Mouse (Mus musculus) brain, adult 2 months (tissue): ENCODE results near the gene Zfyve27.
A peak's percentile ranks its signal among the peaks of the same experiment; 100 is the strongest.

Experiments
- DNase-seq: peaks from one replicate; pipeline ENCODE4 v3.0.0; 2011; ENCODE audit warnings: low read depth, low spot score

Zfyve27 gene

DNA sequence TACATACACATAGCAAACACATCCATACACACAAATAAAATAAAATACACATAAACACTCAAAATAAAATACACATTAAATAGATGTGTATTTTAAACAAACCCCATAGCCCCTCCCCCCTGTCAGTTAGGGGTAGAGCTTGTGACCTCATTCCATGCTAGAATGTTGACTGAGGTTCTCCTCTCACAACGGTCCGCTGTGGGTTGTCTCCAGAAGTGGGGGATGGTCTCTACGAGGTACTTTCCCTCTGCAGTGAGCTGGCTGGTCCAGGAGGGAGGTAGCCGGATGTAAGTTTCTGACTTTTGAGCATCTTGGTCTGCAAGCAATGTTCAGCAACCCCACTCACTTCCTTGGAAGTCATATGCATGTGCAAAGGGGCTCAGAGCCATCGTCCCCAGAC lies at the start of gene Zfyve27:
Gene Zfyve27, plus strand, starts transcription at position 188 of the 400 bp plus-strand sequence.
- DNase-seq = no peak

DNA sequence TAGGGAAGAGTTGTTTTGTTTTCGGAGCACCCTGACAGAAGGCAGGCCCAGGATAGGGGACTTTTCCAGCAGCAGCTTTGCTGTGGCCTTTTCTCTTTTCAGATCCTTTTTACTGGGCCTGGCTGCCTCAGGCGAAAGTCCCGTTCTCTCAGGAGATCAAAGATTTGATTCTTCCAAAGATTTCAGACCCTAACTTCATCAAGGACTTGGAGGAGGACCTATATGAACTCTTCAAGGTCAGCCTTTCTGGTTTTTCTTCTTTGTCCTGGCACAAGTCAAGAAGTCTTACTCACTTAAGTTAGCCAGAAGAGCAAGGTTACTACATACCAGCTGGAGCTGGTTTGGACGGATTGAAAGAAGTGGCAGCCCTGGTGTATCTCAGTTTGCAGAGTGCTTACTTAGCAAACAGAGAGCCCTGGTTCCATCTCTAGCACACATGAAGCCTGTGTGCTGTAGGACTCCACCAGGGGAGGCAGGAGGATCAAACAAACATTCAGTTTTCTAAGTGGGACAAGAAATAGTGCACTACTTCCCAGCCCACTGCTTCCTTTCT lies 47.9 kb upstream of the Zfyve27 start:
- no peak for DNase-seq

DNA sequence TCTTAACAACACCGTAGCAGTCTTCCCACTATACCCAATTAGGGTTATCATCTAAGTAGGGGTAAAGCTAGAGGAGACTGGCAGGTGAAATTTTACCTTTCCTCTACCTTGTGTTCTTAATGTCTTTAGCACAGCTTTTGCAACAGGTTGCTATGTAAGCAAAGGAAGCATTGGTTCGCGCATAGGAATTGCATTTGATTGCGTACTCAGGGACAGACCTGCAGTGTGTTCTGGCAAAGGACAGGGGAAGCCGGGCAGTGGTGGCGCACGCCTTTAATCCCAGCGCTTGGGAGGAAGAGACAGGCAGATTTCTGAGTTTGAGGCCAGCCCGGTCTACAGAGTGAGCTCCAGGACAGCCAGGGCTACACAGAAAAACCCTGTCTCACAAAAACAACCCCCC lies 45.6 kb upstream of the Zfyve27 start:
- no peak for DNase-seq

DNA sequence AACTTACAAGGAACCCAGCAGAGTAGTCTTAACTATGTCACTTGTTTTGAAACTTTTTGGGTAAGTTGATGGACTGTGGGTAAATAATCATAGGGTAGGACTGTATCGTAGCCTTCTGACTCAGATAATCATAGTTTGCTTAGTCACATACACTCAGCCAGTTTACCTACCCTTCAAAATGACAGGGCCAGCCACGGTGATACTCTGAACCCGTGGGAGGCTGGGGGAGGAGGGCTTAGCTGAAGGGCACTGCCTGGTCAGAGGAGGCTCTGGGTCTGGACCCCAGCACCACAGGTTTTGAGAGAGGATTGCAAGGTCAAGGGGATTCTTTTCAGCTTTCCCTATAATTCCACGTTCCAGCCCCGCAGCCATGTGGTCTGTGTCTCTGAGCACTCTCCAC lies 45.2 kb upstream of the Zfyve27 start:
- no peak for DNase-seq

DNA sequence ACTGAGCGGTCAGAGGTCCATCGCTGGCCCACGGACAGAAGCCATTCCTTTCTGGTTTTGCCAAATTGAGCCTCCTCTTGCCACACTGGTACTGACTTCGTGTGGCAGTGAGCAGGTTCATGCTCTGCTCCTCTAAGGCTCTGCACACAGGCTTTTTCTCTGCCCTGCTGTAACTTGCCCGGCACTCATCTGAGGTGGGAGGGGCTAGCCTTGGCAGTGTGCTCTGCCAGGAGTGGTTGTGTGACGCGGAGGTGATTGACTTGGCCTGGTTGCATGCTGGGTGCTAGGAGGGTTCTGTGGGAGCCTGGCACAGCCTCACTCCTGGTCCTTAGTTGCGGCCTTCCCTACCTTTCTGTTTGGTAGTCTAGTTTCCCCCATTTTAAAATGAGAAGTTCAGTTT lies 43.3 kb upstream of the Zfyve27 start:
- DNase-seq = no peak

DNA sequence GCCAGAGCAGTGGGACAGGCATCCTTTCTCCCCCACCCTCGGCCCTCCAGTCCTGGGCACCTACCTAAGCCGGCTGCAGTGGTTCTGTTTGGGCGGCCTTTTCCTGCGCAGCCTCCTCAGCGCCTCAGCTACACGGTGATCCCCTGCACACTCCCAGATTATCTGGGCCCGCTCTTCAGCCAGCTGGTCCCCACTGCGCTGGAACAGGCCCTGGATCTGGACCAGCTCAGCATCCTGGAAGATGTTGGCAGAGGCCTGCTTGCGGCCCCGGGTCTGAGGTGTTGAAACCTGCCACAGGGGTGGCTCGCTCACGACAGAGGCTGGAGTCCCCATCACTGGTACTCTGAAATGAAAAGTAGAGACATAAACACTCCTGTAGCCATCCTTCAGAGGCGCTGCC lies 39.1 kb upstream of the Zfyve27 start:
- peak; percentile 45 for DNase-seq

DNA sequence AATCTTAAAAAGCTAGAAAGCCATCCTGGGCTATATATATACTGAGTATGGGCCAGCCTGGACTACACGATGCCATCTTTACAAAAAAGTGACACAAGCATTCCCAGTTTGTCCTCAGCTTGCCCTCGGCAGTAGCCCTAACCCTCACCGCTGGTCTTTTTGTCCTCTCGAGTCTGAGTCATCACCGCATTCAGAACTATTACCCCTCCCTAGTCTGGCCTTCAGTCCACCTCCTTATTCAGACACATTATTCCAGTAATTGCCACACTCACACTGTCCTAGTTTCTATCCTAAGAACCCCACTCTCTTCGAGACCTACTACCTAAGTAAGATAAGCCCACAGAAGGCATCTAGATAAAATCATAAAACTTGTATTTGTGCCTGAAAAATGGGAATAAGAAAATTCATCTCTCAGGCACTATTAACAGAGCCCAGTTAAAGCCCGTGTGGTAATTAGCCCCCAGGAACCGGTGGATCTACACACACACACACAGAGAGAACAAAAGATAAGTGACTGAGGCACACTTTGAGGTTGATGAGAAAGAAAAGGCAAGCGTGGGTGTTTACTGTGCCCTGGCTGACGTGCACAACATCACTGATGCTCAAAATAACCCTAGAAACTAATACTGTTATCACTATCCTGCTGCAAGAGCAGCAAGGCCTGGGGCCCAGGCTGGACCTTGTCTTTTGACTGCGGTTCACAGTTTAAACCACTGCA lies 38.1 kb upstream of the Zfyve27 start:
- DNase-seq = peak; percentile 45

DNA sequence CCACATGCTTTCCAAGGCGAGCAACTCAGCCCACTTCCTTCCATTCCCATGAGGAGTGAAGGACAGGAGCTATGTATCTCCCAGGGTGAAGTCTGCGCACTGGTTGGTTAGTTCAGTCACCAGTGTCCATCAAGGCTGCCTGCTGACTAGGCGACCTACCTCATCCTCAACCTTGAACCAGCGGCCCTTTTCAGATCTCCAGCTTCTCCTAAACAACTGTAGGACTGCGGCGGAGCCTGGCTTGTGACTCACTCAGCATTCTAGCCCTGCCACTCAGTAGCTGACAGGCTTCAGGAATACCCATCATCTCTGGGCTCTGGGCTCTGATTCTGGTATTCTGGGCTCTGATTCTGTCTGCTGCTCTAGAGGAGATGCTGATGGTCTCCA lies 37.5 kb upstream of the Zfyve27 start:
- DNase-seq = no peak

DNA sequence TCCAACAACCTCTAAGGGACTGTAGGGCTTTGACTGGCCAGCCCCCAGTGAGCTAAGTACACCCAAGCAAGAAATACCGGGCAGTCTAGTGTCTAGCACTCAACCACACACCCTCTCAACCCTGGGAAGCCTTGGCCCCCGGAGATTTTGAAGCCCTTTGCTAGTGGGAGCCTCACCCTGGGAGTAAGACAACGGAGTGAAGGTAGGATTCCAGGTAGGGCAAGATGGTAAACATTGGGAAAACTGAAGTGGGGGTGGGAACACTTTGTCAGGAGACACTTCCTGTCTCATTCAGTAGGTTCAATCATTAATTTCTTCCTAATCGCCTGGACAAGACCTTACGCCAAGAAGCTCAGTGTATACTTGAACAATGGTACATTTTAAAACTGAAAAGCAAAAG lies 36.7 kb upstream of the Zfyve27 start:
- no peak for DNase-seq

DNA sequence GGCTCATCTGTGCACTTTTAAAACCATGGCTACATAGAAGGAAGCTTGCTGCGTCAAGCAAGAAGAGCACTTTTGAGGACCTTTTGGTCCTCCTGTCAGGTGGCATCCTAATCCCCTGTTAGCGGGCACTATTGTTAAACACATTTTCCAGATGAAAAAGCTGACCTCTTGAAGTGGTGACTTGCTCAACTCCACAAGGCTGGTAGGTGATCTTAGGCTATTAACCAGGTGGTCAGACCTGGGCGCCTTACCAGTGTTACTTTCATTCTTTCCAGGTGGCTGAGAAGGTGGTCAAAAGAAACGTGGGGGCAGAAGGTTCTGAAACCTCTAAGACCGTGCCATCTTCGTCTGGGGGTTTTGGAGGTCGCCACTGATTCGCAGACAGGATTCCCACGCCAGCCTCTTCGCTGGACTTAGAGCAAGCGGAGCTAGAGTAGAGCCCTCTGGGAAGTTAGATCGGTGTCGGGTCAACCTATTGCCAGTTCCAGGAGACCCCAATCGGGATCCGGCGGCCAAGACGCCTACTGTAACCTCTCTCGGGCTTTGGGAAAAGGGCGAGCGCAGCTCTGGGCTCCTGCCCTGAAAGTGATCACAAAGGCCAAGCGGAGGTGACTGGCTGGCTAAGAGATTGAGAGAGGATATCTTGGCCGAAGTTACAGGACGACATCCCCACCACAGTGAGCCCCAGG lies 35.6 kb upstream of the Zfyve27 start:
- no peak for DNase-seq

DNA sequence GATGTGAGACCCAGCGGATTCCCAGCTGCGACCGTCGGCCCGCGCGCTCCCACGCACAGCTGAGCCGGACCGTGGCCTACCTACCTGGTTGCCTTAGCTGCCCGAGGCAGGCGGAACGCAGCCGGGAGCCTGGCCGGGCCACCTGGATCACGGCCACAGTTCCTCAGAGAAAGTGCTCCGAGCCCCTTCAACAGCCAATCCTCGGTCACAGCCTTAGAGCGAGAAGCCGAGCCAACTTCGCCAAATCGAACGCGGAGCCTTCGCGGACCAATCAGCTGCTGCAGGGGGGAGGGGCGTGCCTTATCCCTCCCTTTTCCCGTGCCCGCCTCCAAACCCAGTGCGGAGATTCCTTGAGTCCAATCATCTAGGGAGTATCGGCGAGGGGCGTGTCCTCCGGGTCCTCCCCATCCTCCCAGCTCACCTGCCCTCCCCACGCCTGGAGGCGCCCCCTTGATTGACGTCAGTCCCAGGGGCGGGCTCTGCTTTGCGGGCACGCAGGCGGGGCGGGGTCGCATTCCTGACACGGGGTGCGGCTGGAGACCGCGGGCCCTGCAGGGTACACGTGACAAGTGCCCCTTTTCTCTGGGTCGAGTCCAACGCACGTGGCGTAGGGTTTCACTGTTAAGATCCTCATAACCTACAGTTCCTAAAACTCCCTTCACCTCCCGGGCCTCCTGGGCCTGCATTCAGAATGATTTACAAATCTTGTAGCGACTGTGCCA lies 34.8 kb upstream of the Zfyve27 start, which contains the start of gene Avpi1:
Gene Avpi1, minus strand, starts transcription at position 273 of the 722 bp plus-strand sequence.
- peak; percentile 100 for DNase-seq

DNA sequence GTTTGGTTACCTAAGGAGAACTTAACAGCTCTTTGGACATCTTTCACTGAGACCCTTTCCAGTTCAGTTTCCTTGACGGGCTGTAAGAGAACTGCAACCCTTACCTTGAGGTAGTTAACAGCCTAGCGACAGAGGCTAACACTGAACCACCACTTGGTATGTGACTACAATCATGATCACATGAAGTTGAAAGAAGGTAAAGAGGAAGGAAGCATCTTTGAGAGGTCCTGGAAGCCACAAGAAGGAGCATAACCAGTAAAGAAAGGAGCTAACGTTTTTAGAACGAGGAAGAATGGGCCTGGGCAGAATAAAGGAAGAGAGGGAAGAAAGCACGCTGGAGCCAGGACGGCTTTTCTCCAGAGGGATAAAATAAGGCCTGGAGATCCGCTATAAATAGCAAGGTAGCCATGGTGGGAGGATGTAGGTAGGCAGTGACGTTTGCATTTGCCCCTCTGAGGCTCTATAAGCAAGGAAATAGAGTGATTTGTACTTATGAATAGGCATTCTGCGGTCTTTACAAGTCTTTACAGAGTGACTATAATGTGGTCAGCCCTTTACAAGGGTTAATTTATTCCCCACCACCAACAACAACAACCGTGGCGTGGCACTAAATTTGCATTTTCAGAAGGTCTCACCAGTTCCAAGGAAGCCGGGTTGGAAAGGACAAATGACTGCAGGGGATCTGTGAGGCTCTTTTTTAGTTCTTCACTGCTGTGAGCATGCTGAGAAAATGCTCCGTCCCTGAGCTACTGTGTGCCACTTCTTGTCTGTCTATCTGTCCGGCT lies 34.0 kb upstream of the Zfyve27 start:
- peak; percentile 69 for DNase-seq

DNA sequence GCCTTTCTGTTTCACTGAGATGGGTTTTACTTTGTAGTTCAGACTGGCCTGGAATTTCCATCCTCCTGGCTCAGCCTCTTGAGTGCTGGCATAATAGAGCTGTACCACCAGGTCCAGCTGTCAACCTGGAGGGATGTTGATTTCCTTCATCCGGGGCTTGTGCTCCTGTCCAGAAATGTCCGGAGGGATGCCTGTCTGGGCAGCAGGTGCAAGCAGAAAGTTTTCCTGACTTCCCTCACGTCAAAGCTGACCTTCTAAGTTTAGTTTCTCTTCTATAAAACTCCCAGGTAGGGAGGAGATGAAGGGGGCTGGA lies 33.5 kb upstream of the Zfyve27 start:
- no peak for DNase-seq

DNA sequence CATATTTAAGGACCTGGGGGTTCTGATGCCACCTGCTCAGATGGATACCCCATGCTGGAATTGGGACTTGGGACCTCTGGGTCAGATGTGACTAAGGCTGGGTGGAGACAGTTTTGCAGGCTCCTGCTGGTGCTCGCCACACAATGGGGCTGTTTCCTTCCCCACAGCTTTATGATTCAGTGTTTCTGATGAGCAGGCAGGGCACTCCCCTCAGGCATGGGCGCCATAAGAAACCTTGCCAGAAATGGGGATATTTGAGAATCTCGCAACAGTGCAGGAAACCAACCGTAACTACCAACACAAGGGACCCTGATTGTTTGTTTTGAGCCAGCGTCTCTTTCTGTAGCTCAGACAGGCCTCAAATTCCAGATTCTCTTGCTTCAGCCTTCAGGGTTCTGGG lies 32.6 kb upstream of the Zfyve27 start:
- DNase-seq = peak; percentile 36

DNA sequence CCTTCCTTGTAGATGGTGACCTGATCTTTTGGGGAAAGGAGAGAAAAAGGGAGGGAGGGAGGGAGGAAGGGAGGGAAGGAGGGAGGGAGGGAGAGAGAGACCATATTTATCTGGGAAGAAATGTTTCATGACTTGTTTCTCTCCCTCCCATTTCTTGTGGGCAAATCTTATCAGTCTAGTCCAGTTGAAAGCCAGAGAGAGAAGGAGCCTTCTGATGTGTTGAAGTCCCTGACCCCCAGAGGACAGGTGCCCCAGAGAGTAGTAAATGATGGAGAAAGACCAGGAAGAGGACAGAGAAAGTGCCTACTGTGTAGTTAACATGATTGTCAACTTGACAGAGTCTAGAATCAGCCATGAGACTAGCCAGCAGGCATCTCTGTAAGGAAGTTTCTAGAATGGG lies 28.7 kb upstream of the Zfyve27 start:
- no peak for DNase-seq

DNA sequence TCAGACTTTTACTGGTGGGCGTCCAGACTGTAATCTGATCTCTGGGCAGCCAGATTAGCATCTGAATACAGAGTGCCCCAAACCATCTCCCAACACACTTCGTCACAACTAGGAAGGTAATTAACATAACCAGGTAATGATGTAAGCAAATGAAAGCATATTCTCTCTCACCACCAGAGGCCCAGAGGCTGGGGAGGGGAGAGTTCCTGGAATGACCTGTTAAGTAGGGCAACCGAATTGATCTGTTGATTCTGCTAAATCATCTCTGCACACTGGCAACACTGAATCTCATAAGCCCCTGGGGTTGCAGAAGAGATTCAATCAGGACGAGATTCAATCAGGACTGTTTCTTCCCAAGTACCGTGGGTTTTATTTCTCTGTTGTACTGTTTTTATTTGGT lies 27.6 kb upstream of the Zfyve27 start:
- DNase-seq = no peak

DNA sequence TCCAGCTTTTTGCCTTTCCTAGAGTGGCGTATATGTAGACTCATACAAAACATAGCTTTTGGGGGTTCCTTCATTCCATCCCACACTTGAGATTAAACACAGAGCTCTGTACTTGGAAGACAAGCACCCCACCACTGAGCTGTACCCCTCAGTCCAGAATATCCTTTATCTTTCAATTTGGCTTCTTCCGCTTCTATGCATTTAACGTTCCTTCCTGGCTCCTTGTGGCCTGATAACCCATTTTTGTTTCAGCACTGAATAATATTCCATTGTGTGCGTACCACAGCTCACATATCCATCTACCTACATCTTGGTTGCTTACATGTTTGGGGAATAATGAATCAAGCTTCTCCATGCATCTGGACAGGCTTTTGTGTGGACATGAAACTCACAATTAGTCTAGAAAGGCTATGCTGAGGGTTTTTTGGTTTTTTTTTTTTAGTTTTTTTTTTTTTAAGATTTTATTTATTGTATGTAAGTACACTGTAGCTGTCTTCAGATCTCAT lies 26.5 kb upstream of the Zfyve27 start:
- no peak for DNase-seq

DNA sequence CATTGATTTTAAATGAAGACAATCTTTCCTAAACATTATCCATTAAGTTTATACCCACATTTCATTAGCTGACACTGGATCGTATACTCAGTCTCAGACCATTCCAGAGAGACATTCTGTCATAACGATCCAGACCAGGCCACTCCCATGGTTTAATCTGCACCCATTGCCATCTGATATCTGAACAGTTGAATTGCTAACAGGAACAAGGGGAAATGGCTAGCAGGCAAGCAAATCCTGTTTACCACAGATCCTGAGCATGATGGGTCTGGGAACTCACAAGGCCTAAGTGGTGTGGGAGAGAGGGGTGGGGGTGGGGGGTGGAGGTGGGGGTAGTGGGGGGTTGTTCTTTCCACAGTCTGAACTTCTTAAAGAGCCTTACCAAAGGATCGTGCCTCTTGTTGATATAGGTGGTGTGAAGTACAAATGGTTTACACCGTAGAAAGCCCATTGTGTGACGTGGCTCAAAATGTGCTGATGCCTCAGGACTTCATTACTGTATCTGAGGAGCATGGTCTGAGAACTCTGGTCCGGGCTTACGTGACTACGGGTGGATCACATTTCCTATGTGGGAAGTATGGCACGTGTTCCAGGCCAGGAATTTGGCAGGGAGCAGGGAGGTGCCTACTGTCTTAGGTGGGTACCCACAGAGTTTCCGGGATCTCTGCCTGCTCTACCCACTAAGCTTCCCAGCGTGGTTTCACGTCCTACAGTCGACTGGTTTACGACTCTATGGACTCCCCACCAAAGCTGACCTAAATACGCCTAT lies 25.1 kb upstream of the Zfyve27 start:
- no peak for DNase-seq

DNA sequence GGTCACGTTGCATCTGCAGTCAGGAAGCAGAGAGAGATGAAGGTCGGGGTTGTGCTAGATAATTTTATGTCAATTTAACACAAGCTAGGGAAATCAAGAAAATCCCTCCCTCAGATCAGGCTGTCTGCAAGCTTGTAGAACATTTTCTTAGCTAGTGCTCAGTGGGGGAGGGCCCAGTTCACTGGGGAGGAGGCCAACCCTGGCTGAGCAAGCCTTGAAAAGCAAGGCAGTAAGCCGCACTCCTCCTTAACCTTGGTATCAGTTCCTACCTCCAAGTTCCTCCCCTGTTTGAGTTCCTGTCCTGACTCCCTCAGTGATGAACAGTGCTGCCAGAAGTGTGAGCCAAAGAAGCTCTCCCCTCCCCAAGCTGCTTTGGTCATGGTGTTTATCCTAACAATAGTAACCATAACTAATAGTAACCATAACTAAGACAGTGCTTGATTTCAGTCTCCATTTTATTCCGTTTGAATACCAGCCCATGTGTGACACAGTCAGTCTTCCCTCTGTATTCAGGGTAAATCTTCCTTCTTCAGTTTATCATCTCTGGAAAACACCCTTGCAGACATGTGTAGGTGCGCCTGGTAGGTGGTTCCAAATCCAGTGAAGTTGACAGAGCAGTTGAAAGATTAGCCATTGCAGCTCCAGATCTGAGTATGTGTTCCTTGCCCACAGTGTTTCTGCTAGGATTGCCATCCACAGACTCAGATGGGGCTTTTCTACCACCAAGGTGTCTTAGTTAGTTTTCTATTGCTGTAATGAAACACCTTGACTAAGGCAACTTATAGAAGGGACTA lies 23.8 kb upstream of the Zfyve27 start:
- DNase-seq = peak; percentile 61

DNA sequence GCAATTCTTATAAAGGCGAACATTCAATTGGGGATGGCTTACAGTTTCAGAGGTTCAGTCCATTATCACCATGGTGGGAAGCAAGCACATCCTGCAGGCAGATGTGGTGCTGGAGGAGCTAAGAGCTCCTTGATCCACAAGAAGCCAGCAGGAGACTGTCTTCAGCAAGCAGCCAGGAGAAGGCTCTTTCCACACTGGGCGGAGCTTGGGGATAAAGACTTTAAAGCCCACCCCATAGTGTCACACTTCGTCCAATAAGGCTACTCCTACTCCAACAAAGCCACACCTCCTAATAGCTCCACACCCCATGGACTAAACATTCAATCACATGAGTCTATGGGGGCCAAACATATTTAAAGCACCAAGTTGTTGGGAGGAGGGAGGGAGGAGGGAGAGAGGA lies 21.8 kb upstream of the Zfyve27 start:
- DNase-seq = no peak
